Mouse (Mus musculus) heart, adult 11 months (tissue): Measurements from ENCODE around the gene Dennd5b.
"Not testable (repeated sequence)": the region's sequence is repeated elsewhere in the genome, so short reads cannot be mapped to it uniquely, and the experiment has no call there.

Experiments
- DNase-seq: peaks from one replicate; pipeline ENCODE4 v3.0.0; 2022

Gene Dennd5b

GRCm38 (mm10) chr6:149101076-149101942 is at the start of gene Dennd5b:
Gene Dennd5b, minus strand, starts transcription at chr6:149101680.
- DNase-seq, result peak; percentile 99

- DNase-seq, result no peak
Measured at GRCm38 (mm10) chr6:149148436-149149229, 47.2 kb upstream of the Dennd5b start.

GRCm38 (mm10) chr6:149145143-149145542 is 43.7 kb upstream of the Dennd5b start:
- no peak for DNase-seq

GRCm38 (mm10) chr6:149141393-149142173 is 40.1 kb upstream of the Dennd5b start:
- peak; percentile 99 for DNase-seq

- peak; percentile 22 for DNase-seq
Measured at GRCm38 (mm10) chr6:149139471-149139870, 38.0 kb upstream of the Dennd5b start, which contains the start of gene Etfbkmt. Gene Etfbkmt, plus strand, starts transcription at chr6:149139849.

- DNase-seq, result peak; percentile 72
Measured at GRCm38 (mm10) chr6:149139011-149139410, 37.5 kb upstream of the Dennd5b start.

GRCm38 (mm10) chr6:149137936-149138335 is 36.5 kb upstream of the Dennd5b start:
- DNase-seq, result peak; percentile 69

- peak; percentile 88 for DNase-seq
Measured at GRCm38 (mm10) chr6:149135631-149136030, 34.2 kb upstream of the Dennd5b start.

GRCm38 (mm10) chr6:149134391-149135150 is 33.1 kb upstream of the Dennd5b start:
- DNase-seq, result peak; percentile 89

GRCm38 (mm10) chr6:149132311-149133077 is 31.0 kb upstream of the Dennd5b start:
- peak; percentile 76 for DNase-seq

GRCm38 (mm10) chr6:149131111-149131510 is 29.6 kb upstream of the Dennd5b start:
- DNase-seq, result peak; percentile 29

- not testable (repeated sequence) for DNase-seq
Measured at GRCm38 (mm10) chr6:149129870-149130269, 28.4 kb upstream of the Dennd5b start, which contains the start of gene Gm10203. Gene Gm10203, plus strand, starts transcription at chr6:149130170.

GRCm38 (mm10) chr6:149126675-149127074 is 25.2 kb upstream of the Dennd5b start:
- DNase-seq, result peak; percentile 90

GRCm38 (mm10) chr6:149123042-149123441 is 21.6 kb upstream of the Dennd5b start:
- DNase-seq, result peak; percentile 61

- peak; percentile 93 for DNase-seq
Measured at GRCm38 (mm10) chr6:149119853-149120252, 18.4 kb upstream of the Dennd5b start.

GRCm38 (mm10) chr6:149118935-149119334 is 17.5 kb upstream of the Dennd5b start:
- peak; percentile 96 for DNase-seq

GRCm38 (mm10) chr6:149116992-149117391 is 15.5 kb upstream of the Dennd5b start:
- peak; percentile 25 for DNase-seq

GRCm38 (mm10) chr6:149108909-149109308 is 7.4 kb upstream of the Dennd5b start:
- DNase-seq, result no peak

GRCm38 (mm10) chr6:149107615-149108014 is 6.1 kb upstream of the Dennd5b start:
- peak; percentile 37 for DNase-seq

- DNase-seq, result no peak
Measured at GRCm38 (mm10) chr6:149103451-149103850, 2.0 kb upstream of the Dennd5b start.

GRCm38 (mm10) chr6:149101943-149102243 is 413 bp upstream of the Dennd5b start:
- no peak for DNase-seq
